ENCODE assay signal across 10 mouse cellular contexts in genomic region chr9:62513492-62514133, GRCm38 (mm10). TPM values are rescaled to one million over a fixed set of nuclear protein-coding genes. Genes with fewer than 3 reads are reported as not detected.
DNase-seq lines count a peak whose midpoint lies in the region; ATAC-seq and TF ChIP-seq lines count a peak whose summit lies in the region.
"Had no signal": no experiment of that assay in that cellular context is flagged by ENCODE, and none has a peak within 500 bp of the region (broad histone marks: within the 10 kb centered on the region; RNA-seq: fewer than 3 reads in every experiment).

No protein-coding gene starts in this region.

- peaks cover 12% of the 10 kb centered on the region; the same call in 1 of the 2 replicates for H3K4me1 ChIP-seq in heart, embryonic 16.5 days (ENCODE audit: control insufficient read depth, insufficient read depth, low read length)
- peaks cover 22% of the 10 kb centered on the region for H3K4me1 ChIP-seq in lung, embryonic 16.5 days (replicated peaks; ENCODE audit: control insufficient read depth, insufficient read depth, low read length)

- no peak overlapping the region for H3K4me3 ChIP-seq in heart, embryonic 16.5 days (ENCODE audit: low read length)
- H3K4me3 ChIP-seq in lung, embryonic 16.5 days (ENCODE audit: low read length) = no peak overlapping the region

- no peak overlapping the region for H3K9ac ChIP-seq in heart, embryonic 16.5 days (ENCODE audit: low read length)
- H3K9ac ChIP-seq in lung, embryonic 16.5 days (ENCODE audit: low read length) = no peak overlapping the region

- intact Hi-C loops in gastrocnemius, postnatal 14 days (cut with DNase I; ENCODE audit: low total_unique reads) = no loop called here

- no peak for ATAC-seq in Patski
- ATAC-seq in heart, embryonic 16.5 days (replicated peaks; ENCODE audit: extremely low read depth, insufficient read depth, low FRiP score) = no peak
- peak; percentile 78 for ATAC-seq in lung, embryonic 16.5 days (ENCODE audit: low read depth)
- no peak for ATAC-seq in activated CD4-positive, CD25-positive, alpha-beta regulatory T cell, adult 4 months

- 53% methylated on average over 10 of the region's 10 CpGs for WGBS in heart, embryonic 16.5 days
- WGBS in lung, embryonic 16.5 days = 24% methylated on average over 10 of the region's 10 CpGs

- POLR2A ChIA-PET in Patski (lab: Charles Lee) = interaction anchor here (1.0 kb wide), 1 partner anchor 21 kb away, joined by 3 read pairs; no protein-coding TSS in a partner anchor

- CTCF ChIA-PET in Patski (lab: Charles Lee) = no interaction called here

- no peaks in the 10 kb centered on the region for H3K27me3 ChIP-seq in Patski
- H3K27me3 ChIP-seq in heart, embryonic 16.5 days (ENCODE audit: control insufficient read depth, insufficient read depth, low read length) = no peaks in the 10 kb centered on the region
- no peaks in the 10 kb centered on the region for H3K27me3 ChIP-seq in lung, embryonic 16.5 days (ENCODE audit: control insufficient read depth, insufficient read depth, low read depth, low read length)

- in situ Hi-C loops in Patski (cut with MboI; ENCODE audit: low pct_unique_long_range_greater_than_20kb) = no loop called here

- H3K27ac ChIP-seq in heart, embryonic 16.5 days (ENCODE audit: low read length) = 0 out of 2 replicates have a peak overlapping the region, but pooled peaks have one; percentile 10
- H3K27ac ChIP-seq in lung, embryonic 16.5 days (ENCODE audit: low read length) = peak overlapping the region; percentile 77
- H3K27ac ChIP-seq: macrophage had no signal

- TF ChIP-seq CTCF in Patski (IDR thresholded peaks at IDR 0.05) = no peak

- DNase-seq in gastrocnemius, postnatal 14 days = peak; percentile 49
- no peak for DNase-seq in gastrocnemius, postnatal 4 days (ENCODE audit: low spot score in 2 of 2)
- DNase-seq in Patski (ENCODE audit: low read depth, low spot score) = peak; percentile 6
- no peak for DNase-seq in spleen, postnatal 14 days (ENCODE audit: low spot score in 2 of 2)
- no peak for DNase-seq in left cerebral cortex, adult 18-20 months (ENCODE audit: low spot score in 2 of 2)
- DNase-seq: thymus, postnatal 25 days had no signal

- H3K9me3 ChIP-seq in heart, embryonic 16.5 days (replicated peaks; ENCODE audit: control insufficient read depth, low read length) = no peaks in the 10 kb centered on the region
- no peaks in the 10 kb centered on the region for H3K9me3 ChIP-seq in lung, embryonic 16.5 days (ENCODE audit: control insufficient read depth, low read length)

- no peak overlapping the region for H3K4me2 ChIP-seq in heart, embryonic 16.5 days (ENCODE audit: low read depth, low read length)
- 0 out of 2 replicates have a peak overlapping the region, but pooled peaks have one; percentile 7 for H3K4me2 ChIP-seq in lung, embryonic 16.5 days (ENCODE audit: low read depth, low read length)

- H3K36me3 ChIP-seq in heart, embryonic 16.5 days (ENCODE audit: control insufficient read depth, insufficient read depth) = no peaks in the 10 kb centered on the region
- no peaks in the 10 kb centered on the region for H3K36me3 ChIP-seq in lung, embryonic 16.5 days (ENCODE audit: control insufficient read depth, insufficient read depth, low read length)

RNA-seq across cellular contexts. Expression of gene Coro2b, which starts 23.2 kb away (rescaled TPM):
- total RNA-seq in gastrocnemius, postnatal 14 days (2021) = 10 to 100 TPM in 1 of 2 experiments, 1 to 10 TPM in 1; 8.2 to 11.4 TPM
- 10 to 100 TPM; 19.2 to 19.7 TPM for total RNA-seq in gastrocnemius, postnatal 4 days (2021)
- 2.0 TPM for polyA plus RNA-seq in Patski (2021)
- polyA plus RNA-seq in heart, embryonic 16.5 days (2015; fragmentation: Nextera tagmentation; extraction: Ambion mirVana) = 7.1 and 8.3 TPM in 2 replicates
- 21.6 and 24.6 TPM in 2 replicates for polyA plus RNA-seq in lung, embryonic 16.5 days (2015; fragmentation: Nextera tagmentation; extraction: Ambion mirVana)
- 1 to 10 TPM in 1 of 2 experiments, under 1 TPM in 1; 0.45 to 2.5 TPM for polyA plus RNA-seq in activated CD4-positive, CD25-positive, alpha-beta regulatory T cell, adult 4 months (2017; shearing (Covaris generic))
- 100 to 1,000 TPM; 162 to 174 TPM for total RNA-seq in left cerebral cortex, adult 18-20 months (2021)

Comparison
In these comparisons a context has a peak if more than half of its experiments do, and no peak if none do; other contexts are left out.
1. DNase-seq: peak in gastrocnemius, postnatal 14 days (single experiment) and Patski (single experiment); none in gastrocnemius, postnatal 4 days (0 of 2), spleen, postnatal 14 days (0 of 2) and left cerebral cortex, adult 18-20 months (0 of 2).